Mouse (Mus musculus): ENCODE results near the gene Prkcg.

DNA sequence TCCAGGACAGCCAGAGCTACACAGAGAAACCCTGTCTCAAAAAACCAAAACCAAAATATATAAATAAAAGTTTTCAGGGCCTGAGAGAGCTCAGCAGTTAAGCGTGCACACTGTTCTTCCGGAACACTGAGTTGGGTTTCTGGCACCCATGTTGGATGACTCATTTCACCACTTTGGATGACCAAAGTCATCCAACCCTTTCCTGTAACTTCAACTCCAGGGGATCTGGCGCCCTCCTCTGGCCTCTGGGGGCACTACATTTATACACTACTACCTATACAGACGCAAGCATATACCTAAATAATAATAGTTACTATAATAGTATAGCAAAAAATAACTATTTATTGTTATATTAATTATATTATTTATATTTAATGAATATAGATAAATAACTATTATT, 87.9 kb downstream of the Prkcg start:
- peak; percentile 41; the same call in 1 of the 2 replicates for TF ChIP-seq CTCF (IDR thresholded peaks at IDR 0.05; ENCODE audit: low read depth)
- no peak for TF ChIP-seq EP300 (IDR thresholded peaks at IDR 0.05; ENCODE audit: low read depth)
